Mouse (Mus musculus): Measurements from ENCODE around the gene Klhl2. TPM values are rescaled to one million over a fixed set of nuclear protein-coding genes. Genes with fewer than 3 reads are reported as not detected.

Gene Klhl2
- total RNA-seq, 2 experiments from 2014 or later: 321 to 328 TPM

GRCm38 (mm10) chr8:64829921-64830320 is 19.9 kb downstream of the Klhl2 start:
- no peak for DNase-seq

- no peak for DNase-seq
Observed at GRCm38 (mm10) chr8:64829391-64829790, 20.4 kb downstream of the Klhl2 start.

DNA sequence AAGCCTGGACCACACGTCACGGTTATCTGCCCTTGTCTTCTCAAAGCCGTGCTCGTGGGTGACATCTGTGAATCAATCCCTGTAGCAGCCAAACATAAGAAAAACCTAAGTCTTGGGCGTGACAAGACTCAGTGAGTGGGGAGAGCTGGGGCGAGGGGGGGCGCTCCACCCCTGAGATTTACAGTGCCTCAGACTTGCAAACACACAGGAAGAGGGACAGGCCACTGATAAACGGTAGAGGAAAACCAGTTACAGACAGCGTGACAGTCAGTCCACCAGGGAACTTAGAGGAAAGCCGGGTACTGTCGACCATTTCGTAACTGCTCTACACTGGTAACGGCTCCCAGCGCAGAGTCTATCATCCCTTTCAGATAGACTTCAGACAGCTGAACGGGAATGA is 21.4 kb downstream of the Klhl2 start:
- no peak for DNase-seq

GRCm38 (mm10) chr8:64827356-64827755 is 22.5 kb downstream of the Klhl2 start:
- DNase-seq: no peak

DNA sequence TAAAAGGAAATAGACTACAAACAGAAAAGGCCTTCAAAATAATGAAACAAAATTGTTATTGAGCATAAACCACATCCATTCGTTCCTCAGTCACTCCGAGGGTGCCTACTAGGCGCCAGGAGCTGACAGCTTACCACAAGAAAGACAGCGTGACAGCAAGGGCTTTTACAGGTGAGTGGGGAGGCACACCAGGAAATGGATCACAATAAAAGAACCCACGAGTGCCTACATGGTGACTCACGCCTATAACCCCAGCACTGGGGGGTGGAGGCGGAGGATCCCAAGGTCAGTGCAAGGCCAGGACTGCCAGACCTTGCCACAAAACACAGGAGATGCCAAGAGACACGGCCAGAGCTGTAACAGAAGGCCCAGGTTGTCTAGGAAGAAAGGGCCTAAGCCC is 23.4 kb downstream of the Klhl2 start:
- DNase-seq: no peak

- DNase-seq: no peak
Observed at GRCm38 (mm10) chr8:64823905-64824304, 25.9 kb downstream of the Klhl2 start.

- no peak for DNase-seq
Observed at GRCm38 (mm10) chr8:64820940-64821339, 28.9 kb downstream of the Klhl2 start.

DNA sequence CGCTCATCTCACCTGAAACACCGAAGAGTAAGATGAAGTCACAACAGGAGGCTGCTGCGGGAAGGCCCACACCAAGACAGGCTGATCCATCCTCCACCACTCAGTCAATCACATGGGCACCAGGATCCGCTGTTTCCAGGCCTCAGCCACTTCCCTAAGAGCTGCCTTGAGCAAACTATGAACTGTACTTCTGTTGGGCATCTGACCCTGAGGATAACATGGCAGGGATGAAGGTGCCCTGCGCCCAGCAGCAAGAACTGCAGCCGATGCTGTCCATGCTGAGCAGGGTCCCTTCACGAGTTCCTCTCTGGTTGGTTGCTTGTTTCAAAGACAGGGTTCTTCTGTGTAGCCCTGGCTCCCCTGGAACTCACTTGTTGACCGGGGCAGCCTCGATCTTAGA is 38.0 kb downstream of the Klhl2 start:
- DNase-seq: no peak

GRCm38 (mm10) chr8:64811083-64811482 is 38.7 kb downstream of the Klhl2 start:
- no peak for DNase-seq

- DNase-seq: no peak
Observed at GRCm38 (mm10) chr8:64806558-64806957, 43.3 kb downstream of the Klhl2 start.

- no peak for DNase-seq
Observed at GRCm38 (mm10) chr8:64804971-64805370, 44.8 kb downstream of the Klhl2 start.

GRCm38 (mm10) chr8:64799306-64799705 is 50.5 kb downstream of the Klhl2 start:
- DNase-seq: no peak

GRCm38 (mm10) chr8:64798503-64798902 is 51.3 kb downstream of the Klhl2 start:
- DNase-seq: no peak

- DNase-seq: no peak
Observed at GRCm38 (mm10) chr8:64797751-64798150, 52.1 kb downstream of the Klhl2 start.

- no peak for DNase-seq
Observed at GRCm38 (mm10) chr8:64791250-64791881, 58.5 kb downstream of the Klhl2 start.

GRCm38 (mm10) chr8:64790418-64790817 is 59.4 kb downstream of the Klhl2 start:
- DNase-seq: no peak

- DNase-seq: no peak
Observed at GRCm38 (mm10) chr8:64788715-64789114, 61.1 kb downstream of the Klhl2 start.

- no peak for DNase-seq
Observed at GRCm38 (mm10) chr8:64786801-64787200, 63.0 kb downstream of the Klhl2 start.

GRCm38 (mm10) chr8:64784235-64784634 is 65.6 kb downstream of the Klhl2 start:
- no peak for DNase-seq

GRCm38 (mm10) chr8:64781947-64782346 is 67.9 kb downstream of the Klhl2 start:
- no peak for DNase-seq

- no peak for DNase-seq
Observed at GRCm38 (mm10) chr8:64777925-64778324, 71.9 kb downstream of the Klhl2 start.

DNA sequence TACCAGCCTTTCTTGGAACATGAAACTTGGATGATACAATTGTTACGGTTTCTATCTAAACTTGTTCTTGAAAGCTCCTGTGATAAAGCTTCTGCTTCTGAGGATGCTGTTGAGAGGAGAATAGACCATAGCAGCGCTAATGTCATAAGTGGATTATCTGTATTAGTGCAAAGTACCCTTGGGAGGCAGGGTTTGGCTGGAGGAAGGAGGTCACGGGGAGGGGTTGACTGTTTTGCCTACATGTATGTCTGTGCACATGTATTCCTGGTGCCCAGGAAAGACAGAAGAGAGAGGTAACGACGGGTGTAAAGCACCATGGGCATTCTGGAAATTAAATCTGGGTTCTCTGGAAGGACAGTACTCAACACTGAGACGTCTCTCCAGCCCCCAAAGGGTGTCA is 75.7 kb downstream of the Klhl2 start:
- no peak for DNase-seq

GRCm38 (mm10) chr8:64770814-64771213 is 79.0 kb downstream of the Klhl2 start:
- no peak for DNase-seq

DNA sequence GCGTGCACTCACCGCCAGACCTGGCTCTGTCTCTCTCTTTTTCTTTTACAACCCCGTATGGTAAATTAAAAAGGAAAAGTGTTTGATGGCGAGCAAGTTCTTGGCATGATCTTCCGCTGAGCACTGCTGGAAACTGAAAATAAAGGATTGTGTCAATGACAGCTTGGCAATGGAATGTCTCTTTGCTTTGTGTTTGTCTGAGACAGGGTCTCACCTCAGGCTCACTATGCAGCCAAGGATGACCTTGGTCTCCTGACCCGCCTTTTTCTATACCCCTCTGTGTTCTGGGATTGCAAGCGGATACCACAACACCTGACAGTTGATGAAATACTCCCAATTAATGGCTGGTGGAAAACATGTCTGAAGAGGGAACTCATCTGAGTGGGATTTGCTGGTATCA is 80.2 kb downstream of the Klhl2 start:
- no peak for DNase-seq

GRCm38 (mm10) chr8:64768645-64769044 is 81.2 kb downstream of the Klhl2 start:
- DNase-seq: no peak
